In the genomic region with DNA sequence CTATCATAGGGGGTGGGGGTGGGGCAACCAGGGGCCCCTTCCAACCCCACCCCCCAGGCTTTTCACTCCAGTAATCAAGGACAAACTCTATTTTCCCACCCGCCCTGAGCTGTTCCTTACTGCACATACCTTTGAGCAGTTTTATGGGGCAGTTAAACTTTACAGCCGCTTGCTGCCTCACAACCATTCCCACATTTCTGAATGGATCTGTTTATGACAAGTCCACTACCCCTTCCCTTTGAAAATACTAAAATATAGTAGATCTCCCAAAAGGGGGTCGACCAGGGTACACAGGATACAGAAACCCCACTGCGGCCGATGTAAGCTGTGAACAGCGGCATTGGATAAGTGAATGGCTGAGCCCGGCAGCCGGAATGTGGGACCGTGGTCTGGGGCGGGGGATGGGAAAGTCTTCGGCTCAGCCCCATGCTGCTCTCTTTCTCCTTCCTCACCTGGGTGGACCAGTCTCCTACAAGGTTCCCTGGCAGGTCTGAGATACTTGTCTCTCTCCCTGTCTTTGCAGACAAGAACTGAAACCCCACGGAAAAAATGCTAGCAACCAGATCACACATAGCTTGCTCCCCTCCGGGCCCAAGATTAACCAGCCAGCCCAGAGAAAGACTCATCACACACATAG, we compare ENCODE assay signal across 8 mouse cellular contexts. TPM values are rescaled to one million over a fixed set of nuclear protein-coding genes. Genes with fewer than 3 reads are reported as not detected.
DNase-seq lines count a peak whose midpoint lies in the region; ATAC-seq lines count a peak whose summit lies in the region.

No protein-coding gene starts in this region.

- peak; percentile 46 for DNase-seq in Muller cell, postnatal 12 days (ENCODE audit: inconsistent ontology term)
- DNase-seq in embryo, embryonic 9.5 days (ENCODE audit: extremely low spot score), result peak; percentile 54
- peak; percentile 62 for DNase-seq in hindlimb bud, embryonic 11.5 days (ENCODE audit: extremely low spot score, low read depth, low spot score)
- no peak for DNase-seq in spleen, postnatal 36 days (ENCODE audit: low spot score in 2 of 2)
- no peak for DNase-seq in urinary bladder, postnatal 25 days (ENCODE audit: low spot score)
- no peak for DNase-seq in cerebellum, postnatal 36 days
- DNase-seq in ovary, postnatal 14 days (ENCODE audit: low spot score), result no peak

- 0 out of 2 replicates have a peak, but pooled peaks have one; percentile 1 for ATAC-seq in megakaryocyte progenitor cell, adult 5-6 weeks (replicated peaks; ENCODE audit: poor library complexity)

RNA-seq across cellular contexts. Expression of a gene that starts 36.6 kb away (rescaled TPM):
- 0.39 and 1.5 TPM in 2 replicates for total RNA-seq in megakaryocyte progenitor cell, adult 5-6 weeks (2015)
- total RNA-seq in megakaryocyte progenitor cell, adult 5-6 weeks (2017), result 0.46 and 1.1 TPM in 2 replicates

Comparison
In these comparisons a context has a peak if more than half of its experiments do, and no peak if none do; other contexts are left out.
1. DNase-seq: peak in Muller cell, postnatal 12 days (single experiment), embryo, embryonic 9.5 days (single experiment) and hindlimb bud, embryonic 11.5 days (single experiment); none in spleen, postnatal 36 days (0 of 2), urinary bladder, postnatal 25 days (single experiment), cerebellum, postnatal 36 days (0 of 2) and ovary, postnatal 14 days (single experiment).